Mouse (Mus musculus) right cerebral cortex, adult 18-20 months (tissue): Measurements from ENCODE around the gene Gm28048.

Source experiments
- DNase-seq: peaks from one replicate; pipeline ENCODE4 v3.0.0; 2022; ENCODE audit warnings: mixed read lengths

The Gm28048 gene

GRCm38 (mm10) chr11:22981984-22982757, at the start of gene Gm28048, which contains the start of gene Commd1:
Gm28048 (minus strand) TSS chr11:22982090.
Commd1 (minus strand) TSS chr11:22982382.
- peak; percentile 95 for DNase-seq

- DNase-seq, result no peak
These were observed 47.5 kb upstream of the Gm28048 start for GRCm38 (mm10) chr11:23029399-23029798.

GRCm38 (mm10) chr11:23028957-23029356, 47.1 kb upstream of the Gm28048 start:
- no peak for DNase-seq

DNA sequence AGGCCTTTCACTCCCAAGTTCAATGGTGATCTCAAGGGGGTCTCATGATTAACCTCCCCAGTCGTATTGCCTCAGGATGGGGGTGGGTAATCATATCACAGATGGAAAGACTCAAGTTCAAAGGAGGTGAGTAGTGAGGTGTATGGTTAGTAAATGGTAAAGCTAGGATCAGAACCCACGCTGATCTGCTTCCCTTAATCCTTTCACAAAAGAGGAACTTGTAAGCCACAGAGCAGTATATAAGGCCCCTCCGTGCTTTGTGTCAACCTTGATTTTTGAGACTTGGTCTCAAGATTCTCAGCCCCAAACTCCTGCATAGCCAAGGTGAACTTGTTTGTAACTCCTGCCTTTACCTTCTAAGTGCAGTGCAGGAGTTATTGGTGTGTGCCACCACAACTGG, 42.3 kb upstream of the Gm28048 start:
- no peak for DNase-seq

DNA sequence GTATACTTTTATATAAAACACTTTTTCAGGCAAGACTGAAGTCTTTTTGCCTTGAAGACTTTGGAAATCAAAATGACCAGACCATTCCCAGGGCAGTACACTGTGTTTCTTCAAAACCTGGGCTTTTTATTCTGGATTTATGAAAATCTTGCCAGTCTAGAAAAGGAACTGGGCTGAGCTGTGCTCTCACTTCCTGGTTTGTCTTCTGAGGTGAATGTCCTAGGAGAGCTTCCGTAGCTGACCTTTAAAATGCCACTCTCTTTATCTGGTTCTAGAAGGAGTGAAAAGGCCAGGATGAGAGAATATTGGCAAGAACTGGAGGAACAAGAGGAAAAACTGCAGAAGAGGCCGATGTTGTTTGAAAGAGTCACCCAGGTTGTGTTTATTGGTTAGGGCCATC, 41.3 kb upstream of the Gm28048 start:
- no peak for DNase-seq

DNA sequence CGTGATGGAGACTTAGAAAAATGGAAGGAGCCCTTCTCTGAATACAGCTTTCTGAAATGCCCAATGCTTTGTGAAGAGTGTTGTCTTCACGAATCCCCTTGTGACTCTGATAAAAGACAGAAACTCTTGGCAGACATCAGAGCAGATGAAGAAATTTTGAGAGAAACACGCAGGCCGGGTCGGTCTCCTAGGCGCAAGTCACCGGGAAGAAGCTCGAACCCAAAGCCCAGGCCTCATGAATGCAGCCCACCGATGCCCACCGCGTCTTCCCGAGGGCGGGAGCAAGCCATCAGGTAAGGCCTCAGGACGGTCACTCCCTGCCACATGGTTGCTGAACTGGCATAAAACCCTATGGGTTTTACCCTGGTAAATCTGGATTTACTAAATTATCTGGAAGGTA, 39.0 kb upstream of the Gm28048 start:
- no peak for DNase-seq

DNA sequence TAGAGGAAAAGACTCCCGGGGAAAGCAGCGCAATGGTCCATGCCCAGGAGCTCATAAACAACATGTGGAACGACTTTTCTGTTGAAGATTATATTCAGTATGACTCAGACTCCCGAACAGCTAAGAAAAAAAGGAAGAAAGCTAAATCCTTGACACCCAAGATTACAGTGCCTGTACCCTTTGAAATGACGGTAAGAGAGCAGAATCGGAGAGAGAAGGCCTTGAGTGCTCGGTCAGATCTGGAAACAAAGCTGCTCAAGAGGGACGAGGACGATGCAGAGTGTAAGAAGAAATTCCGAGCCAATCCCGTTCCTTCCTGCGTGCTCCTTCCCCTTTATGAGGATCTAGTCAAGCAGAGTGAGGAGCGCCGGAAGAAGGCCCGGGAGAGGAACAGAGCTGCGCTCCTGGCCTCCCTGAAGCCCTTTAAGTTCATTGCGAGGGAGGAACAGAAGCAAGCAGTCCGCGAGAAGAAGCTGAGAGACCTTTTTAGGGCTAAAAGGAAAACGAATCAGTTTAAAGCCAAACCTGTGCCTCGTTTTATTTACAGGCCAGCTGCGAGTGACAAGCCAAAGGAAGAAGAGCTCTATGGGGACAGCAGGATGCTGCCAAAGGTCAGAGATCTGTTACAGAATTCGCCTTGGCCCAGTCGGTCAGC, 38.4 kb upstream of the Gm28048 start:
- DNase-seq, result no peak

DNA sequence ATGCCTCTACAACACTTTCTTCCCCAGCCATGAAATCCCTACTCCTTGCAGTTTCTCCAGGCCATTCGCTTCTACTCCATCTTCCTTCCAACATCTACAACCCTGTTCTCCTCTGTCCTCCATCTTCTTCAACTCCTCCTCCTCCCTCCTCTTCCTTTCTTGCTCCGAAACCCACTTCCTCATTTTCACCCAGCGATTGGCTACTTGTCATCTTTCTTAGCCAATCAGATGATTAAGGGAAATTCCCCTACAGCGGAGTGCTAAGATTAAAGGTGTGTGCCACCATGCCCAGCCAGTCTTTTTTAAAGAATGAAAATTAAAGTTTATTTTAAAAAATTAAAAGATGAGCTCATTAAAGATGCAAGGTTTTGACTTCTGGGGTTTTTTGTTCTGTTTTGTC, 36.1 kb upstream of the Gm28048 start:
- DNase-seq, result no peak

DNA sequence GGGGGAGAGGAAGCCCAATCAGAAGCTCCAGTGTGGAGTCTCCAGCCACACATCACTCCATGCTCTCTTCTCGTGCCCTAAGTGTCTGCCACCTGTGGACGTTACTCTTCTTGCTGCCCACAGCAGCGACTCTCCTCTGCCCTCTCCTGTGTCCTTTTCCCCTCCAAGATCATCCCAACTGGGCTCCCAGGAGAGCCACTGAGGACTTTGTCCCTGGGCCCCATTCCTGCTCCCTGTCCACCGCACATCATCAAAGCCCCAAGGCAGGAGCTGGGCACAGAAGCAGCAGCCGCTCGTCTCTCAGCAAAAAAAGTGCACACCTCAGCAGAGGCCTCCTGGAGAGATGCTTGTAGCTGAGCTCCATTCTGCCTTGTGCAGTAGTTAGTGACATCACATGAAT, 33.1 kb upstream of the Gm28048 start:
- no peak for DNase-seq

GRCm38 (mm10) chr11:23013580-23014294, 31.8 kb upstream of the Gm28048 start:
- no peak for DNase-seq

DNA sequence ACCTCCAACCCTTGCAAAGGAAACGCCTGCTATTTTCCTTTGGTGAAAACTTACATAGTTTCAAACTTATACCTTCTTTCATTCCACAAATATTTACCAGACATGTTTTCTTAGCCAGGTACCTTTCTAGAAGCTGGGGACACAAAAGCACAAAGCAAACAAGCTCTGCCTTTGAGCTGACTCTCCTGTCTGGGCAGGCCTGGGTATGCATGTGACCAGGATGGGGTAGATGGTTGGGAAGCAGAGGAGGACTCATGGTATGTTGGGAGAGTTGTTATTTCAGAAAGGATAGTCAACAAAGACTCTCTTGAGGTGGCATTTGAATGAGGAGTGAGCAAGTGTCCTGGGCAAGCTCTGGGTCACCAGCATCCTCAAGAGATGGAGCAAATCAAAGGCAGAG, 31.2 kb upstream of the Gm28048 start:
- DNase-seq, result no peak

DNA sequence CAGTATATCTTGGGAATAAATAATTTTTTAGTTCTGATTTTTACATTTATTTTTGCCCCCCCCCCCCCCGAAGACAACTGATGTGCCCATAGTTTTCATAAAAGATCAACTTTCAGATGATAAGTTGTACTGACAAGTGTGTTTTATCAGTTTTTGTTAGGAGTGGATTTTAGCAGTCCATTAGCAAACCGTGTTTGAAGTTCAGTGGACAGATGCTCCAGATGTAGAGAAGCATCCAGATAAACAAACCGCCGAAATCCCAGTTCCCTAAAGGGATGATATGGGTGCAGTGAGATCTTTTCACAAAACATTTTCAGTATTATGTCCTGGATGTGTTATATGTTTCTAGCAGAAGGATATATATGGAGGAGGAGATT, 26.9 kb upstream of the Gm28048 start:
- DNase-seq, result no peak

DNA sequence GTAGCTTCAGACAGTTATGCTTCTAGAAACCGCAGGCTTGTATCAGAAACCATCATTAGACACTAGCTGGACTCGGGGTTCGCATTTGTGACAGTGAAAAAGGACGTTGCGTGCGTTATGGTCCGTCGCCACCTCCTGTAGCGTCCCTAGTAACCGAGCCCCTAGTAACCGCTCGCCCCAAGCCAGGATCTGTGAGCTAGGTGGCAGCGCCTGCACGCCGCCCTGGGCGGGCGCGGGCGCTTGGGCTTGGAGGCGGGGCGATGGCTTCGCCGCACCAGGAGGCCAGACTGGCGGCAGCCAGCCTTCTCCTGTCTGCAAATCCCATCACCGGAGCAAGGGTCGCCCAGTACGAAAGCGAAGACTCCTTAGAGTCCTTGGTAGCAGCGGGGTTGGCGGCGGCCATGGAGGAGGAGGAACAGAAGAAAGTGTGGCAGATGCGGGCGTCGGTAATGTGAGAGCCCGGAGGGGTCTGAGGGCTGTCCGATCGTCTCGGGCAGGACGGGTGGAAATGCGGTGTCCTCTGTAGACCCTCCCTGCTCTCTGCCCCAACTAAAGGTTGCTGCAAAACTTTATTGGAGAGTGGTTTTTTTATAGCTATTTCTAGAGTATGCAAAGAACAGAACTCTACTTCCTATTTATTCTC, 26.4 kb upstream of the Gm28048 start:
- DNase-seq, result peak; percentile 85

- DNase-seq, result peak; percentile 87
These were observed 25.7 kb upstream of the Gm28048 start, which contains the start of gene Fam161a for GRCm38 (mm10) chr11:23007481-23008180. Fam161a (plus strand) TSS chr11:23007531.

GRCm38 (mm10) chr11:23007166-23007480, 25.2 kb upstream of the Gm28048 start:
- no peak for DNase-seq

DNA sequence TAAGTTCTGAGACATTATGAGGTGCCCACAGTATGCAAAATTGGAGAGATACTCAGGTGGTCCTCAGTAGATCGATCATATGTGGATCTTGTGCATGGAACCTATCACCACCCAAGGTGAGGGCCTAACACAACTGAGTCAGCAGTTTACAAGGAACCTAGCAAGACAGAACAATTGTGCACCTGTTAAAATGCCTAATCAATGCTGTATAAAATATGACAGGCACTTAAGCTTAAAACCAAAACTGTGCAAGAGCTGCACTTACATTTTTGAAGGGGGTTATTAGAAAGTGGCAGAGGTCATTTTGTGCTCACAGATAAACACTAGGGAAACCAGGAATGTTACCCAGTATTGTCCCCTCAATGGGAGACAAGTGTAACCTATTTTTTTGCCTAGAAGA, 23.4 kb upstream of the Gm28048 start:
- no peak for DNase-seq

DNA sequence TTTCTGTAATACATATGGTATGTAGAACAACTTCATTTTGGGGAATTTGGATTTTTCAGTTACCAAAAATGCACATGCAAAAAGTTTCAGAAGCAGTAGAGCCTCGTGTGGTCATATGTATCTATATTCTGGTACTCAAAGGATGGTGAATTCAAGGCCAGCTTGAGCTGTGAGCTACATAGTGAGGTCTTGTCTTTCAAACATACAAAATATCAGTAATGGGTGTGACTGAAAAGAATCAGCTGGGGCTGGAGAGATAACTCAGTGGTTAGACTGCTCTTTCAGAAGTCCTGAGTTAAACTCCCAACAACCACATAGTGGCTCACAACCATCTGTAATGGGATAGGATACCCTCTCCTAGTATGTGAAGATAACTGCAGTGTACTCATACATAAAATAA, 16.4 kb upstream of the Gm28048 start:
- no peak for DNase-seq

DNA sequence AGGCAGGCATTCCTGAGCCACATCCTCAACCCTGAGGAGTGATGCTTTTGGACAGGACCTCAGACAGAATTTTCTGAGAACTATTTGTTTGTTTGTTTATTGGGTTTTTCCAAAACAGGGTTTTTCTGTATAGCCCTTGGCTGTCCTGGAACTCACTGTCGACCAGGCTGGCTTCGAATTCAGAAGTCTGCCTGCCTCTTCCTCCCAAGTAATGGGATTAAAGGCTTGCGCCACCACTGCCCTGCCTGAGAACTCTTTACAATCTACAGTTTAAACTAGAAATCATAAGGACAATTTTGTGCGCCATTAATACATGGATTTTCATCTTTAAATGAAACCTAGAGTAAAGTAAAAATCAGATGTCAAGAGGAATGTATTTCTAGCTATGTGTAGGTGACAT, 13.6 kb upstream of the Gm28048 start:
- DNase-seq, result no peak

DNA sequence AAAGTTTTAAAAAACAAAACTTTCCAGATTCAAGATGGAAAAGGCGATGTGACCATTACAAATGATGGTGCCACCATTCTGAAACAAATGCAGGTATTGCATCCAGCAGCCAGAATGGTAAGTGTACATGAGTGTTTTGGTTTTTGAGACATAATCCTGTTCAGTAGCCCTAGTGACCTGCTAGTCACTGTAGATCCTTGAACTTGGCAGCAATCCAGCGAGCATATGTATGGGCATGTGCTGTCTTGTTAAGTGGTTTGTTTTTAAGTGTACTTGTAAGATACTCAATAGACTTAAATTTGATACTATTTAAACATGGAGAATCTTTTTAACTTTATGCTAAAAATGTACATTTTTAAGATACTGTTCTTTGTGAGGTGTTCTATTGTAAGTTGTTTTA, 12.4 kb upstream of the Gm28048 start:
- DNase-seq, result no peak

GRCm38 (mm10) chr11:22991218-22991835, 9.4 kb upstream of the Gm28048 start:
- no peak for DNase-seq

GRCm38 (mm10) chr11:22990393-22991126, 8.7 kb upstream of the Gm28048 start, which contains the start of gene Cct4:
Cct4 (plus strand) TSS chr11:22990519.
- DNase-seq, result peak; percentile 94

DNA sequence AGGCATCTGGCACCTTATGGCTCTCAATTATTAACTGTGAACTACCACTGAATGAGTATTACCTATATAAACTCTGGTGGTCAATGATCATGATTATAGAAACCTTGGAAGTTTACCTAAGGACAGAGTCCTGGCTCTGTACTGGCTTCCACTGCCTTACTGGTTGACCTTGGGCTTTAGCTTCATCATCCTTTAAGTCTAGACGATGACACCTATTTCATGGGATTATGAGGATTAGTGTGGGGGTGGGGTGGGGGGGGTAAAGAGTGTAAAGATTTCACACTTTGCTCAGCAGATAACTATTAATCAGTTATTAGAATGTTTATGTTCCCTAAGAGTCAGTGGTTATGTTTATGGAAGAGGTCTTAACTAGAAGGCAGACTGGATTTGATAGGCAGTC, 7.9 kb upstream of the Gm28048 start:
- no peak for DNase-seq
